Mouse (Mus musculus): Measurements from ENCODE around the gene 4930442H23Rik. TPM values are rescaled to one million over a fixed set of nuclear protein-coding genes. Genes with fewer than 3 reads are reported as not detected.
"Not testable (repeated sequence)": the region's sequence is repeated elsewhere in the genome, so short reads cannot be mapped to it uniquely, and the experiment has no call there.

Gene 4930442H23Rik
- total RNA-seq, 2 experiments from 2014 or later, result not detected

- intact Hi-C loops (cut with DNase I), result loop anchor here (5.0 kb wide), 1 partner anchor 162 kb away; no protein-coding TSS in a partner anchor
- DNase-seq (ENCODE audit: low spot score), result no peak
Measured at GRCm38 (mm10) chr10:81179451-81180342, 4.0 kb downstream of the 4930442H23Rik start.

- intact Hi-C loops (cut with DNase I), result loop anchor here (5.0 kb wide), 1 partner anchor 162 kb away; no protein-coding TSS in a partner anchor
- no peak for DNase-seq (ENCODE audit: low spot score)
Measured at GRCm38 (mm10) chr10:81178927-81179326, 4.7 kb downstream of the 4930442H23Rik start.

DNA sequence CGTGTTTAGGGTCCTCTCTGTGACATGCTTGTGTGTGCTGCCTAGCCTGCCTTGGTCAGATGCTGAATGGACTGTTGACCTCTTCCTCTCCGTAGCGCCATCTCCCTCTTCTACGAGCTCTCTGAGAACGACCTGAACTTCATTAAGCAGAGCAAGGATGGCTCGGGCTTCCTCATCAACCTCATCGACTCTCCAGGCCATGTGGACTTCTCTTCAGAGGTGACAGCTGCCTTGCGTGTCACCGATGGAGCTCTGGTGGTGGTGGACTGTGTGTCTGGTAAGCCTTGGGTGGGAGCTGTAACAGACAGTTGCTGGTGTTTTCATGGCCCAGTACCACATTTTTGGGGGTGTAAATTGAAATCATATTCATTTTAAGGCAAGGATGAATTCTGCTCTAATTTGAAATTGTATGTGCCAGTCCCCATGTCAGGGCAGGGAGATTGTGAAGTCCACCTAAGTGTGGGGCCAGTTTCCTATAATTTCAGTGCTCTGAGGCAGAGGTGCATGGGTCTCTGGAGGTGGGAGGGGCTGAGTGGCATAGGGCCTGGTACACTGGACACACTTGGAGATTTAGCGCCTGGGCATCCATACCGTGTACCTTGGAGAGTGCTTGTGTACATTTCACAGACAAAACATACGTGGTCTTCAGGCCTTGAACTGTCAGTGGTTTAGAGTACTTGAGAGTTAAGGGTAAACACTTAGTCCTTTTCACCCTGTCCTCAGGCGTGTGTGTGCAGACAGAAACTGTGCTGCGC is 5.5 kb downstream of the 4930442H23Rik start:
- intact Hi-C loops (cut with DNase I), result loop anchor here (5.0 kb wide), 1 partner anchor 161 kb away; no protein-coding TSS in a partner anchor
- DNase-seq (ENCODE audit: low spot score), result no peak

DNA sequence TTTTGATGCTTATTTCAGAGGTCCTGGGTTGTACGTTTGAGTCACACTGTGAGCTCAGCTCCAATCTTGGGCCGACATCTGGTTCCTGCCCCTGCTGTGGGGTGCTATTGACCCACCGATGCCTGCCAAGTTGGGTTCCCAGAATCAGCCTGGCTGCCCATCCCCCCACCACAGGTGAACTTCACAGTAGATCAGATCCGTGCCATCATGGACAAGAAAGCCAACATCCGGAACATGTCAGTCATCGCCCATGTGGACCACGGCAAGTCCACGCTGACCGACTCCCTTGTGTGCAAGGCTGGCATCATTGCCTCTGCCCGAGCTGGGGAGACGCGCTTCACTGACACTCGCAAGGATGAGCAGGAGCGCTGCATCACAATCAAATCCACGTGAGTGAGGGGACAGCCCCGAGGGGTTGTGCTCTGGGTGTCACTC is 6.1 kb downstream of the 4930442H23Rik start:
- DNase-seq (ENCODE audit: low spot score), result no peak
- intact Hi-C loops (cut with DNase I), result loop anchor here (5.0 kb wide), 1 partner anchor 160 kb away; no protein-coding TSS in a partner anchor

DNA sequence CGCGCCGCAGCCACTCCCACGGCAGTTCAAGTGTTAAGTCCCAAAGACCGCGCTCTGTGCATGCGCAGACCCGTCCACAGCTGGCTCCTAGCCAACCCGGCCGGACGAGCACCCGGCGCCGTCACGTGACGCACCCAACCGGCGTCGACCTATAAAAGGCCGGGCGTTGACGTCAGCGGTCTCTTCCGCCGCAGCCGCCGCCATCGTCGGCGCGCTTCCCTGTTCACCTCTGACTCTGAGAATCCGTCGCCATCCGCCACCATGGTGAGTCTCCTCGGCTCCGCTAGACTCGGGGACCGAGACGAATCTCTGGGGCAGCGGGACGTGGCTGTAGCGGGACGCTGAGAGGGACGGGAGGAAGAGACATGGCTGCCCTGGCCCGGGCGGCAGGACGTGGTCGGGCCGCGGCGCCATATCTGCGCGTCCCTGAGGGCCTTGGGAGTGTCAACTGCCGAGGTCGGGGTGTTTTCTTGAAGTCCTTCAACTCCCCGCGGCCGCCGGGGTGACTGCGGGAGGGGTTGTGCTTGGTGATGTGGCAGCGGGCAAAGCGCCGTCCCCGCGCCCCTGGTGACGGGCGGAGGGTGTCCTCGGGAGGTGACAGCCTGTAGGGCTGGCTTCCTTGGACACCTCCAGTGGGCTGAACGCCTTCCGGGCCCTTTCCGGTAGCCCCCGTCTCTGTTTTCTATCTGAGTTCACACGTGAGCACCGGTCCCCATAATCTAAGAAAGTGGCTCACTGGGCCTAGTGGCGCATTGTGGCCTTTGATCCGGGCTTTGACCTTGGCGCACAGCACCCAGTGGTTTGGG is 7.0 kb downstream of the 4930442H23Rik start, which contains the start of gene Eef2:
TSS of gene Eef2 (plus strand) at position 166 of the 806 bp plus-strand sequence.
- peak; percentile 97 for DNase-seq (ENCODE audit: low spot score)
- intact Hi-C loops (cut with DNase I), result loop anchor here (5.0 kb wide), 1 partner anchor 159 kb away; no protein-coding TSS in a partner anchor

DNA sequence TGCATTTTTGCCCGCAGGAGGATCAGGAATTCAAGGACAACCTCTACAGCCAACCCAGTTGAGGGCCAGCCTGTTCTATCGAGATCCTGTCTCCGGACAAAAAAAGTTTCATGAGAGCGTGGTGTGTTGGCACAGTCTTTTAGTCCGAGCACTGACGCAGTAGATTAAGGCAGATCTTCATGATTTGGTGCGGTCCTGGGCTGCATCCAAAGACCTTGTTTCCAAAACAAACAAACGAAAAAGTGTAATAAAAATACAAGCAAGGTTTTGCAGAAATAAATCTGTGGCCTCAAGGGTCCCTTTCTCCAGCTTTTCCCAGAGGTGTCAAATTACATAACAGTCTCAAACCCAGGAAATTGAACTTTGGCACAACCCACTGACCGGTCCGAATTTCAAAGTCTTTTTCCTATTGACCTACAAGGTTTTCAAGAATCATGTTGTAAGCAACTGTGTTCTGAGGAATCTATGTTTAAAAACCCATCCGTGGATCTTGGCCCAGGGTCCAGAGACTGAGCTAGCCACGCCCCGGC is 7.6 kb downstream of the 4930442H23Rik start:
- DNase-seq (ENCODE audit: low spot score), result no peak
- intact Hi-C loops (cut with DNase I), result loop anchor here (5.0 kb wide), 1 partner anchor 159 kb away; no protein-coding TSS in a partner anchor

- intact Hi-C loops (cut with DNase I), result loop anchor here (5.0 kb wide), 1 partner anchor 158 kb away; no protein-coding TSS in a partner anchor
- not testable (repeated sequence) for DNase-seq (ENCODE audit: low spot score)
Measured at GRCm38 (mm10) chr10:81175345-81175701, 8.3 kb downstream of the 4930442H23Rik start.

- DNase-seq (ENCODE audit: low spot score), result peak; percentile 77
- intact Hi-C loops (cut with DNase I), result loop anchor here (5.0 kb wide), 2 partner anchors 87 to 157 kb away; no protein-coding TSS in a partner anchor
Measured at GRCm38 (mm10) chr10:81174617-81175344, 8.9 kb downstream of the 4930442H23Rik start.

DNA sequence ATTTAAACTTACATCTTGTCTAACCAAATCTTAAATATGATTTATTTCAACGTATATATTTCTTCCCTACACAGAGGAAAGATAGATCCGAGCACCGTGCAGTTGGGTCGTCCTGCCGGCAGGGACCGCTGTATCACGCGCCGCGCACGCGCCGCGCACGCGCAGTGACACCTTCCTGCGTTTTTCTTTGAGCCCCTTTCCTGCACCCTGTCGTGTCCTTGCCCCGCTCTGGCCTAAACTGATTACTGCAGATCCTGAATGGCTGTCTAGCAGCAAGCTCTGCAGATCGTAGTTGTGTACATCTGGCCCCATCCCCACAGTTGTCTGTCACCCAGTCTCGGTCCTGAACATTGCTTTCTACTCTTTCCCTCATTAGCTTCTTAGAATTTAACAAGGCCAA is 10.5 kb downstream of the 4930442H23Rik start:
- DNase-seq (ENCODE audit: low spot score), result peak; percentile 56
- intact Hi-C loops (cut with DNase I), result loop anchor here (5.0 kb wide), 1 partner anchor 86 kb away; no protein-coding TSS in a partner anchor

DNA sequence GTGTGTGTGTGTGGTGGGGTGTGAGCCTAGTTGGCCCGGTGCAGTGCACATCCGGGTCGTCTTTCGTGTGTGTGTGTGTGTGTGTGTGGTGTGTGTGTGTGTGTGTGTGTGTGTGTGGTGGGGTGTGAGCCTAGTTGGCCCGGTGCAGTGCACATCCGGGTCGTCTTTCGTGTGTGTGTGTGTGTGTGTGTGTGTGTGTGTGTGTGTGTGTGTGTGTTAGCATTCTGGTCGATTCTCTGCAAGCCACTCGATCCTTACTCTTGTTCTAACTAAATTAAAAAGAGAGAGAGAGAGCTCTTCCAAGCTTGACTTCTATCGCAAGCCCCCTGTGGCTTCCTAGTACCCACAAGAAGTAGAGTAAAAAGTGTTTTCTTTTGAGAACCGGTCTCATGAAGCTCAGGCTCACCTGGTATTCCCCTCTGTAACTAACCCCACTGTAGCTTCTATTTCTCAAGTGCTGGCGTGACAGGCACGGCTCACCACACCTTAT is 14.2 kb downstream of the 4930442H23Rik start:
- not testable (repeated sequence) for DNase-seq (ENCODE audit: low spot score)

DNA sequence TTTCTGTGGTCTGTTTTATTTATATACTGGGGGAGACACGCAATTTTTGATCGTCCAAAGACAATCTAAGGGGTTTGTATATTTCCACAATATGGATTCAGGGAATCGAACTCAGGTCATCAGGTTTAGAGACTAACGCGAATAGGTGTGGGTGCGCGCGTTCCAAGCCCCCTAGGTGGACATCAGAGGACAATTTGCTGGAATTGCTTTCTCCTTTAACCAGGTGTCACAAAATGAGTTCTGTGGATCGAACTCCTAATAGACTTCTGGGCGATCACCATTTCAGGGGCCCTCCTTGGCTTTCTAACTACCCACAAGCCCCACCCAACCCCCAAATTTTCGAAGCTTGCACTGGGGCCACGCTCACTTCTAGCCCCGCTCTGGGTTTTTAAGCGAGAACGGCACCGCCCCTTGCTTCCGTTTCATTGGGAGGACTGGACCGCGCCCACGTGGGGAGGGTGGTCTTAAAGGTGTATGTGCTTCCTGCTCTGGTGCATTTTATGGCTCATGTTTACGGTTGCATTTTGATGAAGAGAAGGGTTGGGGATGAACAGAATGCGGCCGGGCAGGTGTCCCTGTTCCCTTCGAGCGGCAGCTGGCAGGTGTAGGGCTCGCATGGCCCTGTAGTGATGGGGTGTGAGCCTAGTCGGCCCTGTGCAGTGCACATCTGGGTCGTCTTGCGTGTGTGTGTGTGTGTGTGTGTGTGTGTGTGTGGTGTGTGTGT is 15.0 kb downstream of the 4930442H23Rik start:
- peak; percentile 79 for DNase-seq (ENCODE audit: low spot score)
- intact Hi-C loops (cut with DNase I), result no loop called here

More for the DNA sequence above, 14.2 kb downstream of the 4930442H23Rik start:
- intact Hi-C loops (cut with DNase I), result not testable (repeated sequence)

DNA sequence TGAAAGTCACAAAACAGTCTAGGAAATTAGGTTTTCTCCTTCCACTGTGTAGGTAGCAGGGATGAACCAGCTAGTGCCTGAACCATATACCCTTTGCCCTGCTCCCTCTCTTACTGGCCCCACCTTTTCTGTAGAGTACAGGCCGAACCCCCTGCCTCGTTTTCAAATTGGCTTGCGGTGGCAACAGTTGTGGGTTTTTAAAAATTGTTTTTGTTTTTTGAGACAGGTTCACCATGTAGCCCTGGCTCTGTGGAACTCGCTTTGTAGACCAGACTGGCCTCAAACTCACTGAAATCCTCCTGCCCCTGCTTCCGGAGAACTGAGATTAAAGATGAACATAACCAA is 15.6 kb downstream of the 4930442H23Rik start:
- DNase-seq (ENCODE audit: low spot score), result no peak
- intact Hi-C loops (cut with DNase I), result no loop called here

DNA sequence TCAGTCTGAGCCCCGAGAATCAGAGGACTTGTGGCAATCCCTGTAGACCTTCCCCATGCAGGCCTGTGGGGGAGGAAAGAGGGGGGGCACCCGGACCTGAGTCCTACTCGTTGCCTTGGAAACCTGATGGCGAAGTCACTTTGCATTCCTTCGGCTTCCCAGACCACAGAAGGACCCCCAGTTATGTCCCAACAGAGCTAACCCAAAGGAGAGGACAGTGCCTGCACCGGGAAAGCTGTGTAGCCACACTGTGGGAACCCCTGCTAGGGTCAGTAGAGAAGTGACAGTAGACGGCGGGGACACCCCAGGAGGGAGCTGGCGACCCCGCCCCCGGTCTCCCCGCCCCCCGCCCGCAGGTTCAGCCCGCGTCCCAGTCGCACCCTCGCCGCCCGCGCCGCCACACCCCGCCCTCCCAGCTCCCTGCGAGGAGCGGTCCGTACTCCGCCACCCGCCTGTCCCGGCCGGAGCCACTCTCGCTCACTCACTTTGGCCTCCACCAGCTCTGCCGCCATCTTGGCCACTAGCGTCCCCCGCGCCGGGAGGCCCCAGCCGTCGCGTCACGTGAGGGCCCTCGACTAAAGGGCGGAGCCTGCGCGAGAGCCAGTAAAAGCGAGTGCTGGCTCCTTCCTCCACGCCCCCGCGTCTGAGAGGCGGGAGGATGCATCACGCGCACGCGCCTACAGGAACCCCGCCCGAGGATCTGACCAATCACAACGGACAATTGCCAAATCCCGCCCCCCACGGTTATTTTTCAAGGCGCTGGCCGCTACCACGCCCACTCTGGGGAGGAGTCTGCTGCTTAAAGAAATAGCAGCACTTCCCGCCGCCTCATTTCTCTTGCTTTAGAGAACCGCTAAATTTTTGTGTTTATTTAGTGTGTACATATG is 16.2 kb downstream of the 4930442H23Rik start, which contains the start of gene Pias4:
TSS of gene Pias4 (minus strand) at position 724 of the 887 bp plus-strand sequence.
- intact Hi-C loops (cut with DNase I), result loop anchor here (2.0 kb wide), 1 partner anchor 29 kb away; no protein-coding TSS in a partner anchor
- peak; percentile 100 for DNase-seq (ENCODE audit: low spot score)

GRCm38 (mm10) chr10:81165118-81165517 is 18.5 kb downstream of the 4930442H23Rik start:
- intact Hi-C loops (cut with DNase I), result no loop called here
- DNase-seq (ENCODE audit: low spot score), result no peak

- no peak for DNase-seq (ENCODE audit: low spot score)
- intact Hi-C loops (cut with DNase I), result no loop called here
Measured at GRCm38 (mm10) chr10:81162318-81162652, 21.4 kb downstream of the 4930442H23Rik start.

DNA sequence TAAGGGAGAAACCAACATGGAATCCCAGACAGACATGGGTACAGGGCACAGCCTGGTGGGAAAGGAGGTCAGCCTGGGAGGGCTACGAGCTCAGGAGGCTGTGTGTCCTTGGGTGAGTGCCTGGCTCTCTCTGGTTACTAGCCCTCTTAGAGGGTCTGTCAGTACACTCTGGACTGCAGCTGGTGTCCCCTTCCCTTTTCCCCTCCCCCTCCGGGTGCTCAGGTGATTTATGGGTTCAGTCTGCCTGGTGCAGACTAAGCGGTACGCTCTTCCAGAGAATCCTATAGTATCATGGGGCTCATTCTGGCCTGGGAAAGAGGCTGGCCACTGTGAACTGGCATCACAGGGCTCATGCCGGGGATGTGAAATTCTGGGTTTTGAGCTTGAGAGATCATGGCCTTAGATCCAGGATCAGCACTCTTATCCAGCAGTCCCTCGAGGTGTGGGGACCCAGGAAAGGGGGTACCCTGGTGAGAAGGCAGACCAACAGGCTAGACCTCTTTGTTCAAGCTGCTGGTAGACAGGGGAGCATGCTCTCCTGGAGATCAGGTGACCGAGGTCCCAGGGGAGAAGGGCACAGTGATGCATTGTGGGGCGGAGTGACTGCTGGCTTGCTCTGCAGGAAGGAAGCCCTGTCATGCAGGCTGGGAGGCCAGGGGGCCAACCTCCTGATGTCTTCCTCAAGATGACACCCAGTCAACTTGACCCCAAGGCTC is 21.9 kb downstream of the 4930442H23Rik start:
- intact Hi-C loops (cut with DNase I), result no loop called here
- no peak for DNase-seq (ENCODE audit: low spot score)
